Mouse (Mus musculus) liver, postnatal 0 days (tissue): ENCODE results near the gene Miip.

Experiments used
- CTCF ChIP-seq: sonication (generic); IDR thresholded peaks from 2 replicates; pipeline ENCODE4 v1.5.1; 2016; ENCODE audit warnings: antibody characterized with exemption, low read depth
- EP300 ChIP-seq: IDR thresholded peaks from 2 replicates; pipeline ENCODE4 v1.6.1; 2016; ENCODE audit warnings: antibody characterized with exemption, low read depth, mild to moderate bottlenecking

GRCm38 (mm10) chr4:147813249-147813765 is 55.3 kb downstream of the Miip start:
- TF ChIP-seq CTCF (no peak), EP300 (no peak)
